Mouse (Mus musculus) spleen, adult 18-20 months (tissue): ENCODE measurements at regions not wholly inside any gene's neighbourhood (a gene's known extent, or its start where the extent isn't known, plus 50 kb on each side); places are given as distances from the start of the nearest gene placed in this dataset.

Source experiments
- DNase-seq, 2 experiments: peaks; one replicate each; pipeline ENCODE4 v3.0.0; 2022; ENCODE audit warnings: mixed read lengths in 2 of 2

DNA sequence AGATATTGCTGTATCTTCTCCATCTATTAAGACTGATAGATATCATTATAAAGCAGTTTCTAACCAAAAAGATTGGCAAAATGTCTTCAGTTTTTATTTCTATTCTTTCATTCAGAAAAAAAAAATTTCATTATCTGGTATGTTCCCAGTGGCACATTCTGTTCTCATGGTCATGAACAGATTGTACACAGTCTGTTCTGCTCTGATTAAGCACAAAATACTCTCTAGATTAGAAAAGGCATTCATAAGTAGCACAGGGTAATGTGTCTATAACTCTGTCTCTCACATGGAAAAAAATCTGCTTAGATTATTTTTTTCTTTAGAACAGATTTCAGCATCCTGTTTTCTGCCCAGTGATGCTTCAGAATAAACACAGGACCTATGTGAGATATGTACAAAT is 306.3 kb upstream of the Gm21830 start:
- no peak for DNase-seq

DNA sequence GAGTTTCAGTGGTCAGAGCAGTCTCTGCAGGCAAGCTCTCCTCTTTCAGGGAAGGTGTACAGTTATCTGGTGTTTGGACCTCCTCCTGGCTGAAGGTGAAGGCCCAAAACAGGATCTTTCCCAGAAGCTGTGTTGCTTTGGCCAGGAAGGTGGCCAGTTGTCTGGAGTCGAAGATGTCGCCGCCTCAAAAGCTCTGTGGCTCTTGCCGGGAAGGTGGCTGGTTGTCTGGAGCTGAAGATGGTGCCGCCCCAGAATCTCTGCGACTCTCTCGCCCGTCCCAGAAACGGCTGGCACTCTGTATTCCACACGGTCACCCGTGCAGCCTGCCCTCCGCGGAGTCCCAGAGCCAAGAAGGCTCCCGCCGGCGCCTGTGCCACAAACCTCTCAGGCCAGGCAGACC is 304.7 kb upstream of the Scn7a start:
- peak in 1 of 2 experiments; percentile 11 for DNase-seq

DNA sequence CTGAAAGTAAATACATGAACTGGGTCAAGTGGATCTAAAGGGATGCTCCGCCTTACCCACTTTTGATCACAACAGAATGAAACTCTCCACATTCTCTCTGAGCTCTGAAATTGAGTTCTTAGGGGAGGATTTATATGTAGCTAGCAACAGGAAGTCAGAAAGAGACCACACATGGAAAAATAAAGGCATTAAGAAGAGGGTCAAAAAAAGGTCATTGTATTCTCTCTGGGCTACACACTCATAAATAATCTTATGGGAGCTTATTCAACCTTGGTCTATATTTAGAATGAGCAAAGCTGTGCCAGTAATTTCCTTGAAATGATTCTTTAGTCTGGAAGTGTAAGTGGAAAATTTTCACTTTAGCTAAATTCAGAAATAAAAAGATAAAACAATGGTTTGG is 284.2 kb upstream of the Scn7a start:
- DNase-seq: no peak
